Mouse (Mus musculus) cerebellum, adult 18-20 months (tissue): ENCODE data around the gene Gas2.

ENCODE experiments used
- DNase-seq, 2 experiments: peaks; one replicate each; pipeline ENCODE4 v3.0.0; 2021

The Gas2 gene

GRCm38 (mm10) chr7:51972252-51972855 lies 110.5 kb downstream of the Gas2 start:
- peak; percentile 42 to 61 for DNase-seq

DNA sequence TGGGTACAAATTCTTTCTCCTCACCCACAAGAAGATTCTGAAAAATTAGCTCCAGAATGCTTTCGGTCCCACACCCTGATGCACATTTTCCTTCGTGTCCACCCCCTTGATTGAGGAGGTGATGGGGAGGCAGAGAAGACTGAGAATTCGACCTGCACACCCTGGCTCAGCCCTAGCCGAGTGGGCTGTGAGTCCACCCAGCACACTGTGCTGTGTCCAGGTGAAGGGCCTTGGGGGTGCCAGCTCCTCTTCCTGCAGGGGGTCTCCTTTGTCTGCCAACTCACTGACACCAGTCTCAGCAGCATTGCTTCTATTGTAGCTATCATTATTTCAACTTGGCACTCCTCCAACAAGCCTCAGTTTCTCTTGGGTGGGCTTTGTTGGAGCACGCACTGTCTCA lies 111.3 kb downstream of the Gas2 start:
- DNase-seq = no peak

DNA sequence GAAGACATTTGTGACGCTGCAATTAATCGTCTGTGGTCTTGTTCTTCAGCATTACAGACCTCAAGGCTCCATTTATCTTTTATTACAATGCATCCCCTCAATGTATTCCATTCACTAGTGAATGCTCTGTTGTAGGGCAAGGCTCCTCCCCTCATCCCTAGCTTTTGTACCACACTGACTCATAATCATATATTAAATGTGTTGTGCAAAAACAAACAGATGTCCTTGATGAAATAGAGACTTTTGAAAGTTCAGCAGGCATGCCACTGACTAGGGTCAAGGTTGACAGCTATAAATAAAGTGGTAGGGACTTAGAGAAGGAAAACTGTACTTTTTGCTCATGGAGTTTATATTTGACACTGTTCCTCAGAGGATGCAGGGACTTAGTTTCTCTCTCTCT lies 111.7 kb downstream of the Gas2 start:
- DNase-seq = no peak

- no peak for DNase-seq
These were observed 113.4 kb downstream of the Gas2 start for GRCm38 (mm10) chr7:51975181-51975580.

DNA sequence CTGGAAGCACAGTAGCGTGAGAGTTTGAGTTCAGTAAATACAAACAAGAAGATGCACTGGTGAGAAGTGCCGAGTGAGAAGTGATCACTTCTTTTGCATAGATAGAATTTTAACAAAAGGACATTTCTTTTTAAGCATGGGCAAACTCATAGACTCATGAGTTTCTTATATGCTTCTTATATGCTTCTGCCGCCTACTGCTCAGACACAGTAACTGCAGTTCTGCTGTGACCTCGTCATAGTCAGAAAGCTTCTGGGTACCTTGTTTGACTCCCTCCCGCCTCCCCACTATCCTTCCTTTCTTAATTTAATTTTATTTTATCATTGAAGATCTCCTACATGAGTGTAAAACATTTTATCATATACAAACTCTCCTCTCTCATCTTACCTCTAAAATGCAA lies 117.5 kb downstream of the Gas2 start:
- peak in 1 of 2 experiments; percentile 24 for DNase-seq

GRCm38 (mm10) chr7:51982303-51982702 lies 120.5 kb downstream of the Gas2 start:
- DNase-seq = no peak

GRCm38 (mm10) chr7:51985763-51986162 lies 123.9 kb downstream of the Gas2 start:
- DNase-seq = no peak

DNA sequence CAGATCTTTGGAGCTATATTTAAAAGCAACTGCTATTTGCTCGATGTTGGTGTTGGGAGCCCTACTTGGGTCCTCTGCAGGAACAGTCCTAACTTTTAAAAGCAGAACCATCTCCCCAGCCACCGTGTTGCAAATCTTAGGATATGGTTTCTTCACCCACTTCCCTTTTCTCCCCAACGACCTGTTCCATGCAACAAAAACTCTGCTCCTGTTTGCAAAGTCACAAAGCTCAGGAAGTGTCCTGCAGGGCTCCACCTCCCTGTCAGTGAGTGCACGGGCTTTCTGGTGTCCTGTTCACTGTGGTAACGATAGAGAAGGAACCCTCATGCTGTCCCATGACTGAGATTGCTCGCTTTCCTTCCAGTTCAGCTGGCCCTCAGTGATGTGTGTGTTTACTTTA lies 125.1 kb downstream of the Gas2 start:
- DNase-seq = no peak

DNA sequence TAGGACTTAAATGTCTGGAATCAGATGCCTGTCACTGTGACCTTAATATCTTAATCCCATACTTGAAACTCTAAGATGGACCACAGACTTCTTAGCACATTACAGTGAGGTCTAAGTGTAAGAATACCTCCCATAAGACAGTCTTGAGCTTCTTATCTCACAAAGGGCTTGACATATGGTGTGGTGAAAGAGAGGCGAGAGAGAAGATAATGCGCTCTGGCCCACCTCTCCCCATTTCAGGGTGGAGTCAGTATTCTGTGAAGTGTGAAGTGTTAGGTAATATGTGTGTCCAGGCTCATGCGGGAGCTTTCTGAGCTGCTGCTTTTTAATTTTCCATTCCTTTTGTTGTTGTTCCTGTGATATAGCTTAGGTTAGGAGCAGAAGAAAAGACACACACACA lies 129.2 kb downstream of the Gas2 start:
- DNase-seq = no peak

DNA sequence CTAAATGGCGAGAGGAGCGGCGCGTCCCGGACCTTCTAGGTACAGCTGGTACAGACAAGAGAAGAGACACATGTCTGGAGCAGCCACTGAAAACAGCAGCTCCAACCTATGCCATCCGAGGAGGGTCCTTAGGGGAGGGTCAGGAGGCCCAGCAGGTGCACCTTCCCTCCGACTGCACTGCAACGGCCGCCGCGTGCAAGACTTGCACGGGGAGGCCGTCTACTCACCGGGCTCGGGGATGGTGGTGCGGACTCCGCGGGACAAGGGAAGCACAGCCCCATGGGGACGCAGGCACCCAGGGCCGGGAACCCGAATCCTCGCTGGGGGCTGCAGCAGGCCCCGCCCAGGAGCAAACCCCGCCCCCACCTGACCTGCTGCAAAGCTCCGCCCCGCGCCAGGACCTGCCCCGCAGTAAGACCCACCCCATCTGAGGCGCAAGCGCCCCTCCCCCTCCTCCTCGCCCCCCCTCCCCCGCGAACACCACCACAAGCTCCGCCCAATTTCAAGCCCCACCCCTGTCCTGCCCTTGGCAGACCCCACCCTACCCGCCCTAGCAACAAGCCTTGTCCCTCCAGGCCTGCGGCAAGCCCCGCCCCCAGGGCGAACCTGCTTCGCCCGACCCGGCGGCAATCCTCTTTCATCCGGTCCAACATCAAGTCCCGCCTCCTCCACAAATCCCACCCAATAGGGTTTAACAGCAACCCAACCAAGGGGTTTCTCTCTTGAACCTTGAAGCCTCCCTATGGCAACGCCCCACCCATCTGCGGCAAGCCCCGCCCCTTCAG lies 143.9 kb downstream of the Gas2 start, which contains the start of gene Svip:
Svip (minus strand) TSS at position 508 of the 785 bp plus-strand sequence.
- DNase-seq = peak; percentile 92 to 98

DNA sequence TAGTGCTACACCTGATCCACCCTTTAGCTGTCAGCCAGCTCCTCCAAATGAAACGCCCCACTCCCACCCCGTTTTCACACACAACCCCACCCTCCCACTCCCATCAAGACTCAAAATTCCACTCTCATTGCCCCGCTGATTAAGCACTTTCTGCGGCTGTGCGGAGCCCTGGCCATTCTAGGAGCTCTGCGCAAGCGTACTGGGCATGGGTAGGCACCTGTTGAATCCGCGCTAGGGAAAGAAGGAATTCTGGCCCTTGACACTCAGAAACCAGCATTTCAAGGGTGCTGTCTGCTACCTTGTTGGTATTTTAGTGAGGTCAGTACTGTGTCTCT lies 144.4 kb downstream of the Gas2 start:
- DNase-seq = no peak

DNA sequence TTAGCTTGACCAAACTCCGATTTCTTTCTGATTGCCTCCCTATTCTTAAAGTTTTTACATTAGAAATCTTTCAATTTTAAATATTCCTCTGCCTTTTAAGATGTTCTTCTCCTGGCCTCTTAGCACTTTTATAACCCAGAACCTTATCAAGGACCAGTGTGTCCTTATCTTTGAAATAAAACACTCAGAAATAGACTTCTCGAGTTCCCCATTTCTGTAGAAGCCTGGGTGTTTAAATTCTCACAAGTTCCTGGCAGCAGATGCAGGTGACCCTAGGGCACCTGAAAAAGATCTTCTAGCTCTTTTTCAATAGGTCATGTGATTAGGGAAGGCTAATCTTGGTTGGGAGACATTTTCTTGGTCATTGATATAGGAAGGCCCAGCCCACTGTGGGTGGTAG lies 145.3 kb downstream of the Gas2 start:
- DNase-seq = no peak

DNA sequence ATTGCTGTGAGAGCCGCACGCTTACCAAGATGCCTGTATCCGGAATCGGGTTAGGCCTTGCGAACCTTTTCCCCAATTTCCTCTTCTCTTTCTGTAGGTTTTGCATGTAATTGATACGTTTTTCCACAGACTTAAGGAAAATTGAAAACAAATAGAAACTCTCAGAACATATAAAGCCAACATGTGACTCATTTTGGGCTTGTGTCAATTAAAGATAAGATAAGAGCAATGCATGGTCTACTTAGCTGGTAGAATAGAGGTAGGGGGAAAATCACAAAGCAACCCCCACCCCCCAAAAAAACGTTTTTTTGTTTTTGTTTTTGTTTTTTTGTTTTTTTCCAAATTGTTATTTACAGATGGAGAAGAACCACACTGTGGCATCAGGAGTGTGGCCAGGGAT lies 151.6 kb downstream of the Gas2 start:
- no peak for DNase-seq

- DNase-seq = no peak
These were observed 153.4 kb downstream of the Gas2 start for GRCm38 (mm10) chr7:52015180-52015579.

- DNase-seq = no peak
These were observed 153.8 kb downstream of the Gas2 start, which contains the start of gene 1700015G11Rik for GRCm38 (mm10) chr7:52015628-52016027. 1700015G11Rik (minus strand) TSS chr7:52015728.

DNA sequence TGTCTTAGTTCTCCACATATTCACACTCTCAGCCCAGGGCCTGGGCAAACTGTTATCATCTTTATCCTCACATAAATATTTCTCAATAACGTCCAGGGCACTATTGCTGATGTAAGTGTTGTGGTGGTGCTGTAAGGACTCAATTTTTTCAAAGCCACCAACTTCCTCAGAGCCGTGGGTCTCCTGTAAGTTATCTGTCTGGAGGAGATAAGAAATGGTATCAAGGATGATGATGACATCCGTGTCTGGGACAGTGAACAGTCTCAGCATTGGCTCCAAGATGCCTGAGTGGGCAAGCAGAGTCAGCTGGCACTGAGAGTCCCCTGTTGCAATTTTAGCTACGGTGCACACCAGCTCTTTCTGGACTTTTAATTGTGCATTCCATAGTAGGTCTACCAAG lies 160.2 kb downstream of the Gas2 start:
- no peak for DNase-seq

DNA sequence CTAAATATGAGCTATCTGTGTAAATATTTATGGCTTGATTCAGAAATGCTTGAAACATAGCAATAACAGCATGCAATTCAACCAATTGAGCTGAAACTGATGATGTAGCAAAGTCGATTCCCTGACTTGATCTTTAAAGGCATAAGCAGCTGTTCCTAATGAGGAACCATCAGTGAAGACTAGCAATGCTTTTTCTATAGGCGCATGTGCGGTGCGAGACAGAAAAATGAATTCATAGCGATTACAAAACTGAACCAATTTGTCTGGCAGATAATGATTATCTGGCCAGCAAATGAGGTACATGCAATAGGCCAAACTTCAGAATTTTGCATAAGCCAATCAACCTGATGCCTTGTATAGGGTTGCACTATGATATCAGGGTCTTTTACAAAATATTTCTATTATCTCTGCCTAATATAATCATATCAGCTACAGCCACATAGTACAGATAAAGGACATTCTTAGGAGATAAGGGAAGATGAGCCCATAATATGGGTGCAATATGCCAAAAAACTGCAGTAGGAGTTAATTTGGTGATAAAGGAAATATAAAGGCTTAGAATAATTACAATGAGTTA lies 162.3 kb downstream of the Gas2 start:
- no peak for DNase-seq

- peak; percentile 9 to 18 for DNase-seq
These were observed 176.1 kb downstream of the Gas2 start for GRCm38 (mm10) chr7:52037600-52038582.
